Mouse (Mus musculus): ENCODE data around the gene Atg13. TPM values are rescaled to one million over a fixed set of nuclear protein-coding genes. Genes with fewer than 3 reads are reported as not detected.

The Atg13 gene
- total RNA-seq, 1 experiment from 2014 or later = 8.1 TPM

DNA sequence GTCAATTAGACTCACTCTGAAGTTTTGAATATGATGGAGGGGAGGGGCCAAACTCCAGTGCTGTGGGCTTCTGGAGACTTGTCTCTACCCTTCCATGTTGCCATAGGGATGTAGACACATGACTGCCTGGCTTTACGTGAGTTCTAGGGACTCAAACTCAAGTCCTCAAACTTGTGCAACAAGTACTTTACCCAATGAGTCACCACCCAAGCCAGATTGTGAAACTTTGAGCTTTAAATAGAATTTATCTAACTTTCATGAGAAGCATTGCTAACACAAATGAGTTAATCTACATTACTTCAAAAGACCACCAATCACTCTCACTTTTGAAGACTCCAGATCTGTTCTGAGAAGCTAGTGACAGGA is 14.2 kb downstream of the Atg13 start:
- ATAC-seq (replicated peaks; ENCODE audit: low read depth, poor library complexity, severe bottlenecking) = peak; percentile 45

GRCm38 (mm10) chr2:91695436-91696224 is 14.7 kb downstream of the Atg13 start:
- ATAC-seq (replicated peaks; ENCODE audit: low read depth, poor library complexity, severe bottlenecking) = no peak

GRCm38 (mm10) chr2:91689452-91689851 is 20.9 kb downstream of the Atg13 start:
- no peak for ATAC-seq (replicated peaks; ENCODE audit: low read depth, poor library complexity, severe bottlenecking)

DNA sequence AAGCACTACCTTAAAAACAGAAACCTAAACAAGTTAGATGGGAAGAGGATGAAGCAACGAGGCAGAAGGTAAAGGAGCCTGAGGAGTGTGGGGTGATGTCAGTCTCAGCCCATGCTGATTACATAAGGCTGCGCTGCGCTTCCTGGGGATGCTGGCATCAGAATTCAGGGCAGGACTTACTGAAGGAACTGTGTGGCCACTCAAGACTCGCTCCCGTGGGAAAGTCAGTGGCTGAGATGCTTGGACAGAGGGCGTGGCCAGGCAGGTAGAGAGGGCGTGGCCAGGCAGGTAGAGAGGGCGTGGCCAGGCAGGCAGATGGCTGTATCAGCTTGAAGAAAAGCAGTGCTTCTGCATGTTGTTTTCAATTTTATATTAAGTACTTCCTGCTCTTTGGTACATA is 26.5 kb downstream of the Atg13 start:
- ATAC-seq (replicated peaks; ENCODE audit: low read depth, poor library complexity, severe bottlenecking) = no peak

- ATAC-seq (replicated peaks; ENCODE audit: low read depth, poor library complexity, severe bottlenecking) = peak; percentile 80
Observed at GRCm38 (mm10) chr2:91682850-91683249, 27.5 kb downstream of the Atg13 start.

- no peak for ATAC-seq (replicated peaks; ENCODE audit: low read depth, poor library complexity, severe bottlenecking)
Observed at GRCm38 (mm10) chr2:91676961-91677360, 33.4 kb downstream of the Atg13 start.

DNA sequence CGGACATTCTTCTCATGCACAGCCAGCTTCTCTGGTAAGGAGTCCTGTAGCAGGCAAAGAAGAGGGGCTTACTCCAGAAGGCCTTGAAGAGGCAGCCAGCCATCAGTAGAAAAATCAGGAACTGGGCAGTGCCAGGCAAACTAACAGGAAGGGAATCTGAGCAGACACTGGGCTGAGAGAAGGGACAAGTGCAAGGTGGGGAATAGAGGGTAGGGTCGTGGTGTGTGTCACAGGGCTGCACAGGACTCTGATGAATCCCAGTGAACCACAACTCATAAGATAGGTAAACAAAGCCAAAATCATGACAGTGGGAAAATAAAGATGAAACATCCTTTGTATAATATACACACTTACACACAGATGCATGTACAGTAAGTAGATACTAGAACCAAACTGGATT is 34.0 kb downstream of the Atg13 start:
- ATAC-seq (replicated peaks; ENCODE audit: low read depth, poor library complexity, severe bottlenecking) = no peak

- no peak for ATAC-seq (replicated peaks; ENCODE audit: low read depth, poor library complexity, severe bottlenecking)
Observed at GRCm38 (mm10) chr2:91674895-91675294, 35.5 kb downstream of the Atg13 start.

GRCm38 (mm10) chr2:91673587-91673986 is 36.8 kb downstream of the Atg13 start:
- ATAC-seq (replicated peaks; ENCODE audit: low read depth, poor library complexity, severe bottlenecking) = no peak

DNA sequence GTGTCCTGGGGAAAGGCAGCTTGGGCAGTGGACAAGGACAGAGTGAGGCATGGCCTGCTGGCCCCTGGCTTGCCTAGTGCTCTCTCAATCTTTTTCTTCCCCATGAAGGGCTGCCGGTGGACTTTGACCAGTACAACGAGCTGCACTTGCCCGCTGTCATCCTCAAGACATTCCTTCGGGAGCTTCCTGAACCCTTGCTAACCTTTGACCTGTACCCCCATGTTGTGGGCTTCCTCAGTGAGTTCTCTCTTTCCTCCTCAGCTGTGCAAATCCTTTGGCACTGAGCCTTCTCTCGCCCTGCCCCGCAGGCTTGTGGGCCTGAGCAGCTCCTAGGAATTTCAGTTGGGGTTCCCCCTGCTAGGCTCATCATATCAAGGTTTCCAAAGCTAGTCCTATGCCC is 40.3 kb downstream of the Atg13 start:
- ATAC-seq (replicated peaks; ENCODE audit: low read depth, poor library complexity, severe bottlenecking) = no peak

DNA sequence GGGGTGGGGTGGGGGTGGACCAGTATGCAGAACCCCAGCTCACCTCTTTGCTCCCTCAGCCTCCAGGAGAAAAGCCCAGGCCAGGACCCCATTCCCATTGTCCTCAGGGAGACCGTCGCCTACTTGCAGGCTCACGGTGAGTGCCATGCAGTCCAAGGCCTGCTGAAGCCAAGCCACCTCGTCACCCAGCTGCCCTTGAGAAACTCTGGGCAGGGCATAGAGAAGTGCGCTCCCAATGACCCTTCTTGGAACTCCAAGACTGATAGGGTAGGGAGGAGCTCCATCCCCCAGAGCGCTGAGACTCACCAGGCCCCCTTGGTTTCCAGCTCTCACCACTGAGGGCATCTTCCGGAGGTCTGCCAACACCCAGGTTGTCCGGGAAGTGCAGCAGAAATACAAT is 41.0 kb downstream of the Atg13 start:
- ATAC-seq (replicated peaks; ENCODE audit: low read depth, poor library complexity, severe bottlenecking) = no peak

GRCm38 (mm10) chr2:91667747-91668146 is 42.6 kb downstream of the Atg13 start:
- no peak for ATAC-seq (replicated peaks; ENCODE audit: low read depth, poor library complexity, severe bottlenecking)

GRCm38 (mm10) chr2:91666386-91666910 is 43.9 kb downstream of the Atg13 start:
- no peak for ATAC-seq (replicated peaks; ENCODE audit: low read depth, poor library complexity, severe bottlenecking)

DNA sequence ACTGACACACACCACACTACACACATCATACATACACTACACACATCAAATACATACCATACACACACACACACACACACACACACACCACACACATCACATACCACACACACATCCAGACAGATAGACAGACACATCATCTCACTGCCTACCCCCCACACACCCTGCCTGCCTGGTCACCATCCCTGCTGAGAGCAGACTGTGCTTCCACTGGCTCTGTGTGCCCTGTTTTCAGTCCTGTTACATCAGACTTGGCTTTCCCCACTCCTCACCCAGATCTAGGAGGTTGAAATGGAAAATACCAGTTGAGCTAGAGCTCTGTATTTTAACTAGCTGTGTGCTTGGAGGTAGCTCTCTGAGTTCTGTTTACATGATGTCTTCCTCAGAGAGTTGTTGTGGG is 45.6 kb downstream of the Atg13 start:
- ATAC-seq (replicated peaks; ENCODE audit: low read depth, poor library complexity, severe bottlenecking) = no peak

DNA sequence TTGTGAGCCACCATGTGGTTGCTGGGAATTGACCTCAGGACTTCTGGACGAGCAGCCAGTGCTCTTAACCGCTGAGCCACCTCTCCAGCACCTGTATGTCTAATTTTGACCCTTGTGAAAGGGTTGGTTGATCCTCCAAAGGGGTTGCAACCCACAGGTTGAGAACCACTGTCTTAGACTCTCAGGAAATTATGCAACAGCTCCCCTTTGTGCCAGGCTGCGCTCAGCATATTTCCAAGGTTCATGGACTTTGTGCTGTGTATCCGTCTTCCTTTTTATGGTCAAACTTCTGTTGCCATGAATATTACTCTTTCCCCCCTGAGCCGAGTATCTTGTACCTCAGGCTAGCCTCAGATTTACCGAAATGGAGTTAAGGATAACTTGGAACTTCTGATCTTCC is 49.4 kb downstream of the Atg13 start:
- no peak for ATAC-seq (replicated peaks; ENCODE audit: low read depth, poor library complexity, severe bottlenecking)

GRCm38 (mm10) chr2:91659657-91660056 is 50.7 kb downstream of the Atg13 start:
- no peak for ATAC-seq (replicated peaks; ENCODE audit: low read depth, poor library complexity, severe bottlenecking)

DNA sequence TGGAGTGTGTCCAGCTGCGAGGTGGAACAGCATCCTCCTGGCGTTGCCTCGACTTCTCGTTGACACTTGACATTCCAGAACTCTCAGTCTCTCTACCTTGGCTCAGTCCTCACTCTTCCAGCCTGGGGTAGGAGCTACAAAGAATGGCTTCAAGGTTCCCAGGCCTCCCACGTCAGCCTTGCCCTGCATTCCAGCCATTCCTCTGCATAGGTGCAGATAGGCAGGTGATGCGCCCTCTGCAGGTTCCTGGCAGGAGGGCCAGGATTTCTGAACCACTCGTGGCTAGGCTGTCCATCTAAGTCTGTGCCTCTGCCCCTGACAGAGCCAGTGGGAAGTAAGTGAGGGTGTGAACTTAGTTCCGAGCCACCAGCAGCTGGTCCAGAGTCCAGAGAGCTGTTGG is 53.6 kb downstream of the Atg13 start:
- no peak for ATAC-seq (replicated peaks; ENCODE audit: low read depth, poor library complexity, severe bottlenecking)

- no peak for ATAC-seq (replicated peaks; ENCODE audit: low read depth, poor library complexity, severe bottlenecking)
Observed at GRCm38 (mm10) chr2:91655827-91656226, 54.5 kb downstream of the Atg13 start.

GRCm38 (mm10) chr2:91655388-91655787 is 55.0 kb downstream of the Atg13 start:
- no peak for ATAC-seq (replicated peaks; ENCODE audit: low read depth, poor library complexity, severe bottlenecking)

DNA sequence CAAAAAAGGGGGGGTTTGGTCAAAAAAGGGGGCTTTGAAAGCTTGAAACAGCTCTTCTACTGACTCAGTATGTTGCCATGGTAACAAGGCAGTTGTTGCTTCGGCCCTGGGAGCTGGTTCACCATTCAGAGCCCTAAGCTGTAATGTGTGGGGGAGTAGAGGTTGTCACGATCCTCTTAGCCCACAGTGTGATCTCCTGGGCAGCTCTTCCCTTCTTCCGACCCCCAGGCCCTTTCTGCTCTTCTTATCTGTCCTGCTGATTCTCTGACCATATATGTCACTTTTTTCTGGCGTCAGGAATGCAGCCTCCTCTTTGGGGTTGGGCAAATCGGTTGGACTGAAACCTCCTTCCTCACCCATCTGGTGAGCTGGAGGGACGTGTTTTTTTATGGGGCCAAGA is 57.5 kb downstream of the Atg13 start:
- ATAC-seq (replicated peaks; ENCODE audit: low read depth, poor library complexity, severe bottlenecking) = no peak

GRCm38 (mm10) chr2:91651458-91652258 is 58.7 kb downstream of the Atg13 start:
- no peak for ATAC-seq (replicated peaks; ENCODE audit: low read depth, poor library complexity, severe bottlenecking)
